Mouse (Mus musculus) cerebellum, adult 2 months (tissue): ENCODE data around the gene Olfr115.

Experiments used
- CTCF ChIP-seq: fragments of 200-500 bp; IDR thresholded peaks from 2 replicates; pipeline ENCODE4 v1.5.1; 2011; ENCODE audit warnings: low read depth, mild to moderate bottlenecking, control low read depth, low read length, moderate library complexity, borderline replicate concordance; ENCODE audit not compliant: insufficient read depth
- POLR2A ChIP-seq: fragments of 200-500 bp; IDR thresholded peaks from 2 replicates; pipeline ENCODE4 v1.6.1; 2011; ENCODE audit warnings: low read length, control low read depth, borderline replicate concordance; ENCODE audit not compliant: insufficient read depth

- no peak for TF ChIP-seq CTCF
- no peak for TF ChIP-seq POLR2A
These were observed 34.3 kb downstream of the Olfr115 start, which contains the start of gene Olfr114 for GRCm38 (mm10) chr17:37592643-37593042.
